In genomic region chr19:27312266-27313079, GRCm38 (mm10) we compare ENCODE assay signal across 19 mouse cellular contexts. TPM values are rescaled to one million over a fixed set of nuclear protein-coding genes. Genes with fewer than 3 reads are reported as not detected.
A peak's percentile ranks its signal among the peaks of the same experiment; 100 is the strongest.
DNase-seq lines count a peak whose midpoint lies in the region; ATAC-seq and TF ChIP-seq lines count a peak whose summit lies in the region.
"Had no signal": no experiment of that assay in that cellular context is flagged by ENCODE, and none has a peak within 500 bp of the region (broad histone marks: within the 10 kb centered on the region; RNA-seq: fewer than 3 reads in every experiment).

No protein-coding gene starts in this region.

- H3K4me2 ChIP-seq in liver, embryonic 12.5 days, result no peak overlapping the region
- H3K4me2 ChIP-seq in myocyte (ENCODE audit: low read depth), result no peak overlapping the region
- H3K4me2 ChIP-seq: hindbrain, embryonic 15.5 days; kidney, embryonic 15.5 days; limb, embryonic 13.5 days; stomach, embryonic 15.5 days had no signal

- no peak for ATAC-seq in liver, embryonic 12.5 days
- ATAC-seq: forebrain, embryonic 16.5 days had no signal

- no peak for TF ChIP-seq CTCF in liver, adult 2 months (IDR thresholded peaks at IDR 0.05; ENCODE audit: low read depth, low read length)

- no peaks in the 10 kb centered on the region for H3K79me2 ChIP-seq in liver, adult 2 months (ENCODE audit: control insufficient read depth, insufficient read depth, low read length)
- no peaks in the 10 kb centered on the region for H3K79me2 ChIP-seq in myocyte (ENCODE audit: control insufficient read depth, insufficient read depth)

- no peak for TF ChIP-seq POLR2A in liver, adult 2 months (IDR thresholded peaks at IDR 0.05; ENCODE audit: extremely low read depth, insufficient read depth, low read length)
- no peak for TF ChIP-seq POLR2A in myocyte (IDR thresholded peaks at IDR 0.05; ENCODE audit: insufficient read length, low read depth)

- intact Hi-C loops in heart, postnatal 25 days (cut with DNase I), result loop anchor here (5.0 kb wide), 2 partner anchors 95 to 135 kb away; partner anchors contain the start of gene Vldlr
- intact Hi-C loops in left cerebral cortex, postnatal 10 days (cut with DNase I), result no loop called here

- H3K4me3 ChIP-seq in liver, adult 2 months (ENCODE audit: insufficient read depth, low read depth, low read length), result no peak overlapping the region
- H3K4me3 ChIP-seq in liver, embryonic 12.5 days, result no peak overlapping the region
- H3K4me3 ChIP-seq in myocyte, result no peak overlapping the region
- H3K4me3 ChIP-seq: hindbrain, embryonic 15.5 days; kidney, embryonic 15.5 days; limb, embryonic 13.5 days; stomach, embryonic 15.5 days had no signal

- no peak overlapping the region for H3K9ac ChIP-seq in liver, adult 2 months (ENCODE audit: low read depth, low read length)
- H3K9ac ChIP-seq in liver, embryonic 12.5 days, result no peak overlapping the region
- H3K9ac ChIP-seq: hindbrain, embryonic 15.5 days; kidney, embryonic 15.5 days; limb, embryonic 13.5 days; stomach, embryonic 15.5 days had no signal

- H3K4me1 ChIP-seq in liver, adult 2 months (ENCODE audit: control insufficient read depth, insufficient read depth, low read length), result no peaks in the 10 kb centered on the region
- H3K4me1 ChIP-seq in liver, embryonic 12.5 days, result no peaks in the 10 kb centered on the region
- H3K4me1 ChIP-seq: hindbrain, embryonic 15.5 days; limb, embryonic 13.5 days; stomach, embryonic 15.5 days had no signal

- DNase-seq in liver, adult 2 months (ENCODE audit: extremely low read depth, low read depth, low spot score), result peak; percentile 56
- peak; percentile 57 for DNase-seq in adrenal gland, postnatal 25 days
- DNase-seq in heart, postnatal 25 days (ENCODE audit: low spot score), result peak; percentile 6
- no peak for DNase-seq in thymus, postnatal 25 days
- DNase-seq in left cerebral cortex, postnatal 10 days (ENCODE audit: extremely low spot score in 1 of 2, low spot score in 2 of 2), result no peak
- DNase-seq: cerebellum, adult 18-20 months; right cerebral cortex, postnatal 4 days; thymus, postnatal 4 days had no signal

- no peak overlapping the region for H3ac ChIP-seq in myocyte (ENCODE audit: control insufficient read depth, insufficient read length)

- no peak overlapping the region for H3K27ac ChIP-seq in liver, adult 2 months (replicated peaks; ENCODE audit: insufficient read depth, low read depth, low read length)
- no peak overlapping the region for H3K27ac ChIP-seq in liver, embryonic 12.5 days
- H3K27ac ChIP-seq: hindbrain, embryonic 15.5 days; kidney, embryonic 15.5 days; limb, embryonic 13.5 days; stomach, embryonic 15.5 days had no signal

- peaks cover 3% of the 10 kb centered on the region; the same call in 1 of the 2 replicates for H3K27me3 ChIP-seq in liver, adult 2 months (ENCODE audit: control insufficient read depth, insufficient read depth, low read length)
- no peaks in the 10 kb centered on the region for H3K27me3 ChIP-seq in liver, embryonic 12.5 days (replicated peaks)
- no peaks in the 10 kb centered on the region for H3K27me3 ChIP-seq in myocyte (ENCODE audit: control insufficient read depth, insufficient read depth, insufficient read length)
- H3K27me3 ChIP-seq: CH12.LX; hindbrain, embryonic 15.5 days; kidney, embryonic 15.5 days; limb, embryonic 13.5 days; stomach, embryonic 15.5 days had no signal

- 37% methylated on average over 11 of the region's 11 CpGs for WGBS in liver, adult 2 months
- WGBS in liver, embryonic 12.5 days (ENCODE audit: insufficient replicate concordance), result 74% methylated on average over 11 of the region's 11 CpGs

- H3K36me3 ChIP-seq in liver, adult 2 months (ENCODE audit: control insufficient read depth, insufficient read depth, low read length), result no peaks in the 10 kb centered on the region
- no peaks in the 10 kb centered on the region for H3K36me3 ChIP-seq in liver, embryonic 12.5 days
- H3K36me3 ChIP-seq in myocyte (ENCODE audit: control insufficient read depth, insufficient read depth), result no peaks in the 10 kb centered on the region
- H3K36me3 ChIP-seq: hindbrain, embryonic 15.5 days; kidney, embryonic 15.5 days; limb, embryonic 13.5 days; stomach, embryonic 15.5 days had no signal

- no peaks in the 10 kb centered on the region for H3K9me3 ChIP-seq in liver, embryonic 12.5 days (replicated peaks)
- H3K9me3 ChIP-seq: hindbrain, embryonic 15.5 days; kidney, embryonic 15.5 days; limb, embryonic 13.5 days; stomach, embryonic 15.5 days had no signal

TF ChIP-seq in myocyte, 11 proteins besides CTCF, POLR2A, EP300 and RAD21:
- TF ChIP-seq CEBPB (IDR thresholded peaks at IDR 0.05; ENCODE audit: insufficient read depth, poor library complexity, severe bottlenecking), result peak; percentile 62; the same call in 1 of the 2 replicates
- TF ChIP-seq MYOD1 (IDR thresholded peaks at IDR 0.05; ENCODE audit: control insufficient read depth in 1 of 3, insufficient read length in 2 of 3, low read depth in 2 of 3), result no peak

RNA-seq across cellular contexts. Expression of gene Kcnv2, which starts 9.9 kb away (rescaled TPM):
- total RNA-seq in liver, adult 2 months (2014; rRNA removed), result not detected in 2 replicates
- not detected in 2 replicates for polyA plus RNA-seq in liver, adult 2 months (2012; rRNA removed)
- not detected in 2 replicates for polyA plus RNA-seq in liver, embryonic 12.5 days (2016; fragmentation: Nextera tagmentation; extraction: Ambion mirVana)
- total RNA-seq in adrenal gland, postnatal 25 days (2021), result not detected in 2 replicates
- total RNA-seq in heart, postnatal 25 days (2021), result 1 to 10 TPM; 2.2 to 2.3 TPM
- polyA plus RNA-seq in myocyte (2012; fragmentation: generic; extraction: Trizol), result not detected
- not detected for total RNA-seq in left cerebral cortex, postnatal 10 days (2021)
- total RNA-seq: CH12.LX; megakaryocyte, adult 5-6 weeks had no signal
- polyA plus RNA-seq: cortical plate, adult 2 months; forebrain, embryonic 16.5 days; gonadal fat pad, adult 2 months had no signal

Comparison
In these comparisons a context has a peak if more than half of its experiments do, and no peak if none do; other contexts are left out.
1. DNase-seq: peak in liver, adult 2 months (single experiment), adrenal gland, postnatal 25 days (single experiment) and heart, postnatal 25 days (single experiment); none in thymus, postnatal 25 days (single experiment) and left cerebral cortex, postnatal 10 days (0 of 2).